Mouse (Mus musculus): Measurements from ENCODE around the gene Rbm14.

Rbm14 gene

DNA sequence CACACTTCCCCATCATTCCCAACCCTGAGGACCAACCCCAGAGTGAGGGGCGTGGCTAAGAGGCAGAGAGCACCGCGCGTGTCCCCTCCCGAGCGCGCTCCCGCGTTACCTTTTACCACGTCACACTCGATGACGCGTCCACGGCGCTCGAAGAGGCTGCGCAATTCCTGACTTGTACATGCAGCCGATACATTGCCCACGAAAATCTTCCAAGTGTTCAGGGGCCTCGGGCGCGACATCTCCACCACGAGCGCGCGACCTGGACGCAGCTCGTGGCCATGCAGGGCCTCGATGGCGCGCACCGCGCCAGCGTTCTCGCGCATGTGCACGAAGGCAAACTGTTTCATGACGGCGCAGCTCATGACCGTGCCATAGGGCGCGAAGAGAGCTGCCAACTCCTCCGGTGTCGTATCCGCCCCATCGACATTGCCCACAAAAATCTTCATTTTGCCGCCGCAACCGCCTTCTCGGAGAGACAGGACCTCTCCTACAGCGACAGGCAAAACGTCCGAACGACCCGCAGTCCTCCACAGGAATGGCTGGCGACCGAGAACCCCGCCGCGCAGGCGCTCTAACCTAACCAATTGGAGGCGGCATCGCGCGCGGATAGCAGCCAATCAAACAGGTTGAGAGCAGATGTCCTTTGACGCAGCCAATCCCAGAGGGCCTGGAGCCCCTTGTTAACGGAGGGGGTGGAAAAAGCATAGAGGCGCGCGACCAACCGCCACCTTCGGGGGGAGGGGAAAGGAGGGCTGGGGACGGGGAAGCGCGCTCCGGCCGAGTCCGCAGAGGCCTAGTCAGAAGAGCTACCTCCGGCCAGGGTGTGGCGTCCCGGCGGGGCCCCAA, at the start of gene Rbm14, which contains the start of gene Gm21992:
Rbm14 (minus strand) TSS at position 572 of the 846 bp plus-strand sequence.
Gm21992 (minus strand) TSS at position 550 of the 846 bp plus-strand sequence.
- DNase-seq: peak; percentile 98 to 99

DNA sequence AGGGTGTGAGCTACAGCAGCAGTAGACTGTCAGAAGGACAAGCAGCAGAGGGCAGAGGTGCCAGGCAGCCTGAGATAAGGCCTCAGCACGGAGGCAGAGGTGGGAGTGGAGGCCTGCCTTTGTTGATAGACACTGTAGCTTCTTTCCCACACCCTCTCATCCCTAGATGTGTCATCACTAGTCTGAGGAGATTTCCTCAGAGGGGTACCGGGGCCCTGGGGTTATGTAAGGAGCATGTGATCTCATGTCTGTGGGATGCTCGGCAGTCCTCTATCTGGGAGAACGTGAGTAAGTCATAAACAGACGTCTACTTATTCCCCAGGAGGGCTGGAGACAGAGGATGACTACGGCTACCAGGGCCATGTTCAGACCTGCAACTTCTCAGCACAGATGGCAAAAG, 47.6 kb upstream of the Rbm14 start:
- no peak for DNase-seq

DNA sequence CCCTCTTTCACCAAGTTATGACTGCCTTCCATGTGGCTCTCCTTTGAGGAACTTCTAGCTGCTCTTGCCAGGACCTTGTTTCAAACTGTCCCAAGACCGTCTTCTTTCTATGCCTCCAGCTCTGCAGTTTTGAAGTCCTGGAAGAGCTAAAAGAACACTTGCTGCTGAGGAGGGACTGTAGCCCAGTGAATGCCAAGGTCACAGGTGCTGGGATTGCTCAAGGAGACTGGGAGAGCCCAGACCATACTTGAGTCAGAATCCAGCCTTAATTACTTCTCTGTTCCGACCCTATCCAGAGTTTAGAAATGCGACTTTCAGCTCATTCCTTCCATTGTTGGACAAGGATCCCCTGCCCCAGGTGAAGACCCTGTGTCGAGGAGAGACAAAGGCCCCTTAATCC, 44.5 kb upstream of the Rbm14 start:
- no peak for DNase-seq

- no peak for DNase-seq
Observed at GRCm38 (mm10) chr19:4855470-4855820, 44.0 kb upstream of the Rbm14 start.

GRCm38 (mm10) chr19:4854552-4855469, 43.4 kb upstream of the Rbm14 start, which contains the start of gene Ctsf:
Ctsf (plus strand) TSS chr19:4855130.
- peak; percentile 78 to 89 for DNase-seq

DNA sequence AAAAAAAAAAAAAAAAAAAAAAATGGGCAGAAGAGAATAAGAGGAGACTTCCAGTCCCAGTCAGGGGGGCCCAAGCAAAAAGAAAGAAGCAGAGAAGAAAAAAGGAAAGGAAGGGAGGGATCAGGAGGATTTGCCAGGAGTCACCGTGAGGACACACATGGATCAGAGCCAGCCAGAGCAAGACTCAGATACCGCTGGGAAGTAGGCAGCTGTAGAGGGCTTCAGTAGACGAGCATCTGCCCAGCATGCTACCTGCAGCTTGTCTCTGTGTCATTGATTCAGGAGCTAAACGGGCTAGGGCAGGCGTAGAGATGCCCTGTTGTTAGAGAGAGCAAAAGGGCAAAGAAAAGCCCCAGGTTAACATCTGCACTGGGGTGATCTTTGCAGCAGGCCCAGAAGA, 38.8 kb upstream of the Rbm14 start:
- no peak for DNase-seq

DNA sequence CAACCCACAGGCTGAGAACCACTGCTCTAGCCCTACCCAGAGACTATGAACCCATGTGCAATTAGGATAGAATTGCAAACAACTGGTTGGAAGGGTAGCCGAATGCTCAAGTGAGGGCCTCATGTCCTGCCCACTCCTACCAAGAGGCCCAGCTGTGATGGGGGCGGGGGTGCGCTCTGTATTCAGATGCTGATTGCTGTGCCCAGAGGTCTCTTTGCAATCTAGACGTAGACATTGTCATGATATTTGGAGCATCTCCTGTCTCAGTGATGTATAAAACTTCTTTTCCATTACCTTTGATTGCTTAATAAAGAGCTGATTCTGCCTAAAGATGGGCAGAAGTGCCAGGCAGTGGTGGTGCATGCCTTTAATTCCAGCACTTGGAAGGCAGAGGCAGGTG, 38.4 kb upstream of the Rbm14 start:
- no peak for DNase-seq

DNA sequence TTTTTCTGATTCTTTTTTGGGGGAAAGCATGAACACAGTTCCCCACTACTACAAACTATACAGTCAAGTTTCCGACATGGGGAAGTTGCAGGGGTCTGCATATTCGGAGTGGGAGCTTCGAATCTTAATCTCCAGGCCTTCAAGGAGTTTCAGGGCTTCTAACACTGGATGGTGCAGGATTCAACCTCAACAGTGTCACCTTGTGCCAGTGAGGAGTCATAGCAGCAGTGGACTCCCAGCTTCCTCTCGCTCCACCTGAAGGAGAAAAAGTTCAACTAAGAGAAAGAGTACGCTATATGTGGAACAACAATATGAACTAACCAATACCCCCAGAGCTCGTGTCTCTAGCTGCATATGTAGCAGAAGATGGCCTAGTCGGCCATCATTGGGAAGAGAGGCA, 36.1 kb upstream of the Rbm14 start:
- DNase-seq: peak in 1 of 2 experiments; percentile 39

DNA sequence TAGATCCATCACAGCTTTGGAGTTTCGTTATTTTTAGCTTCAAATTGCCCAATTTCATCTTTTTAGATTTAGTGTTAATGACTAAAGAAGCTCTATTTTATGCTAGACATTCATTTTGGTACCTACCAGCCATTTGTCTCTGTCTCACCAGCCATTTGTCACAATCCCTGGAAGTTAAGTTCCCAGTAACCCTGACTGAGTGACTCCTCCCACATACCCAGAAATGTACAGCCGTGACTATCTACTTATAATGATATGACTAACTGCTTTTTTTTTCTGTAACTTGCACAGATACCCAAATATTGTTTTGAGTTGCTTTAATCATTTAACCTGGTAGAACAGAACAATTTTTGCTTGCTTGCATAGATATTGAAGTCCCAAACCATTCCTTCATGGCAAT, 34.4 kb upstream of the Rbm14 start:
- DNase-seq: no peak

DNA sequence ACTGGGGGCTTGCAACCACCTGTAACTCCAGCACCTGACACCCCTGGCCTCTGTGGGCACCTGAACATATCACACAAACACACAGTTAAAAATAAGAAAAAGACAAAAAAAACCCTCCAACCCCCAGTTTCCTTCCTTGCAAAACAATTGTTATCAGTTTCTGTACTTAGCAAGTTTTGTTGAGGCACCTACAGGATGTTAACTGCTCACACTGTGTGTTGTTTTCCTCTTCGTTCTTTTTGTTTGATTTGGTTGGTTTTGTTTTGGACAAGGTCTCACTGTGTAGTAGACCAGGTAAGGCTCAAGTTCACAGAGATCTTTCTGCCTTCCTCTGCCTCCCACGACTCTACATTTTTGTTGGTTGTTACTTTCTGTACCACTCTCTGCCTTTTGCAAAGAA, 31.2 kb upstream of the Rbm14 start:
- DNase-seq: no peak

- no peak for DNase-seq
Observed at GRCm38 (mm10) chr19:4840848-4841247, 29.4 kb upstream of the Rbm14 start.

DNA sequence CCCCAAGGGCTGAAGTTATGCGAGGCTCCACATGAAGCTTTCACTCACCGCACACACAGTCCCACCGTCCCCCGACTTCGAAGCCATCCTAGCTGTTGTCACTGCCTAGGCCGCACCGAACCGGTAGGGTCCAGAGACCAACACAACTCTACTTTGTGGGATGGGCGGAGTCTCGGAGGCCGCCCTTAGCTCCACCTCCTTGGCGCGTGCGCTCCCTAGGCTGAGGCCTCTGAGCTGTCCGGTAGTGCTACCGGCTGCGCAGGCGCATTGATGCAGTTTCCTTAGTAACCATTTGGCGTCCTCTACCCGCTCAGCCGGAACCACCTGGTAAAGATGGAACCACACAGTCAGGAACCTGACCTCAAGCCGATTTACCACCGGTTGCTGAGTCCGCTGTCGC, 27.7 kb upstream of the Rbm14 start, which contains the start of the genes Ccs and Ccdc87:
Ccs (minus strand) TSS at position 184 of the 400 bp plus-strand sequence.
Ccdc87 (plus strand) TSS at position 218 of the 400 bp plus-strand sequence.
- DNase-seq: peak; percentile 97

- DNase-seq: no peak
Observed at GRCm38 (mm10) chr19:4838526-4839140, 27.2 kb upstream of the Rbm14 start.

DNA sequence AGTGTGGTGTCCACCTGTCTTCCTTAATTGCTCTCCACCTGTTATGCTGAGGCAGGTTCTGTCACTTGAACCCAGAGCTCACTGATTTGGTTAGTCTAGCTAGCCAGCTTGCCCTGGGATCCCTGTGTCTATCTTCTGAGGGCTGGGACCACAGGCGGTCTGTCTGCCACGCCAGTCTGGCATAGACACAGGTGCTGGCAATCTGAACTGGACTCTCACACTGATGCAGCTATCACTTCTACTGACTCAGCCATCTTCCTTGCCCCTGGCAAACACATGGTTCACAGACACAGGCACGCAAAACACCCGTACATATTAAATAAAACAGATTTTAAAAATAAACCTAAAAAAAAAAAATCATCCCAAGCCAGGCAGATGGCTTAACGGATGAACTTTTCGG, 25.6 kb upstream of the Rbm14 start:
- no peak for DNase-seq

DNA sequence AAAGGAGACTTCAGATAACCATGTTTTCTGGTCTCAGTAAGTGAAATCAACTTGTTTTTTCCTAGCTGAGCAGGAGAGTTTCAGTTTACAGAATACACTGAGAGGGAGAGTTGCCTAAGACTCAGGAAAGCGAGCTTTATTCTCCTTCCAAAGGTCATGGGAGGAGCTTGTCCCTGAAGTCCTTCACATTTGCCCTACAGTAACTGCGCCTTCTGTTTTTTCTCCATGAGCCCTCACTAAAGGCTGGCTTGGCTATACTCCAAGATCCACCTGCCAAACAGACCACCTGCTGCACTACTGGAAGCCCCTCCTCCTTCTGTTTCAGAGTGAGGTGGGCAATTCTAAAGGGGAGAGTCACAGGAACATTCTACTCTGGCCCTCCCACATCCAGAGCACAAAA, 24.7 kb upstream of the Rbm14 start:
- no peak for DNase-seq

DNA sequence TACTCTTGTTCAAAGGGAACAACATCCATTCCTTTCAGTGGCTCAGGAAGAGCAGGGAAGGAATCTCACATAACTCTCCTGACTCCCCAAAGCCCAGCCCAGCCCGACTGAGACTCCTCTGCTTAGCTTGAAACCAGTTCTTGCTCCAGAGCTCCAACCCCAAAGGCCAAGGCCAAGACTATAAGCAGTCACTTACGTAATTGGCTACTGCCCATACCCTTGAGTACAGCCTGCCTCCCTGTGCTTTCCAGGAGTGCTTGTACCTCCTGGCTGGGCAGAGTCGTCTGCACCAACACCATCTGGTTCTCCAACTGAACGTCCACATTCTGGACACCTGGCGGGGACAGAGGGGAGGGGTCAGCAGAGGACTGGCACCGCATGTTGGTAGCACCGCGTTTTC, 22.5 kb upstream of the Rbm14 start:
- DNase-seq: no peak

DNA sequence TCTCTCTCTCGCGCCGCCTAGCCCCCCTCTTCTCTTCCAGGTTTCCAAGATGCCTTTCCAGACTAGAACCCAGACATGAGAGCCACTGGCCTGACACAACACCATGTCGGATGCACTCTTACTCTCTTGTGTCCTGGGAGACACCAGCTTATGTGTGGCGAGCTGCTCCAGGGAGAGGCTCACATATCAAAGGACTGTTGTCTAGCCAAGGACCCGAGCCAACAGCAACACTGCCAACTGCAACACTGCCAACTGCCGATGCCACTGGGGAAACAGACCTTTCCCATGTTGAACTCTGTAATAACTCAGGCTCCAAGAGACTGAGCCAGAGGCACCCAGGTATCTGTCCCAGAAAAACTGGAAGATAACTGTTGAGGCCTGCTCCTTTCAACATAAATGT, 17.7 kb upstream of the Rbm14 start:
- no peak for DNase-seq

- DNase-seq: peak; percentile 22 to 38
Observed at GRCm38 (mm10) chr19:4828444-4829114, 17.1 kb upstream of the Rbm14 start.

GRCm38 (mm10) chr19:4820678-4821303, 9.4 kb upstream of the Rbm14 start:
- DNase-seq: peak; percentile 60 to 77

DNA sequence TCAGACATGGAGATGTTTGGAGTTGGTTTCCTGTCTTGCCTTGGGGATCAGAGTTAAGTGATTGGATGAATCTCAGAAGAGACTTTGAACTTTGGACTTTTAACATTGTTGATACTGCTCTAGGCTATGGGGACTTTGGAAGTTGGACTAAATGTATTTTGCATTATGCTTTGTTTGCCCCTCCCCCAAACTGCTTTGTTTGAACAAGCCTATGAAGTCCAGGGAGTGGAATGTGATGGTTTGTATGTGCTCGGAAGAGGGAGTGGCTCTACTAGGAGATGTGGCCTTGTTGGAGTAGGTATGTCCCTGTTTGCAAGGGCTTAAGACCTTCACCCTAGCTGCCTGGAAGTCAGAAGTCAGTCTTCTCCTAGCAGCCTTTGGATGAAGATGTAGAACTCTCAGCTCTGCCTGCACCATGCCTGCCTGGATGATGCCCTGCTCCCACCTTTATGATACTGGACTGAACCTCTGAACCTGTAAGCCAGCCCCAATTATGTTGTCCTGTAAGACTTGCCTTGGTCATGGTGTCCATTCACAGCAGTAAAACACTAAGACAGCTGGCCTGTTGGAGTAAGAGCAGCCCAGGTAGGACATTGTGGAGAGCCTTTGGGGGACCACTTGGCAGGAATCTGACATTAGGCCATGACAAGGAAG, 5.9 kb upstream of the Rbm14 start:
- no peak for DNase-seq

GRCm38 (mm10) chr19:4813015-4813414, 1.6 kb upstream of the Rbm14 start:
- peak in 1 of 2 experiments; percentile 31 for DNase-seq
